Mouse (Mus musculus) myocyte (in vitro differentiated cells): ENCODE data around the gene Calm5. TPM values are rescaled to one million over a fixed set of nuclear protein-coding genes. Genes with fewer than 3 reads are reported as not detected.

Source experiments
- H3K27me3 ChIP-seq: one replicate; pipeline ENCODE4 v1.6.1; 2011; ENCODE audit not compliant: control insufficient read depth, insufficient read depth, insufficient read length
- H3K36me3 ChIP-seq: one replicate; pipeline ENCODE4 v1.6.1; 2011; ENCODE audit not compliant: control insufficient read depth, insufficient read depth
- H3K4me2 ChIP-seq: one replicate; pipeline ENCODE4 v1.6.1; 2011; ENCODE audit warnings: low read depth, control low read depth
- H3K4me3 ChIP-seq: one replicate; pipeline ENCODE4 v1.5.1; 2011; ENCODE audit warnings: mild to moderate bottlenecking, control low read depth, moderate library complexity
- H3K79me2 ChIP-seq: one replicate; pipeline ENCODE4 v1.6.1; 2011; ENCODE audit not compliant: control insufficient read depth, insufficient read depth
- H3ac ChIP-seq: one replicate; pipeline ENCODE4 v1.6.1; 2011; ENCODE audit not compliant: control insufficient read depth, insufficient read length
- CEBPB ChIP-seq: IDR thresholded peaks from 2 replicates; pipeline ENCODE4 v1.6.1; 2011; ENCODE audit warnings: mild to moderate bottlenecking, moderate library complexity; ENCODE audit not compliant: poor library complexity, insufficient read depth, severe bottlenecking
- E2F4 ChIP-seq: IDR thresholded peaks from one replicate; pipeline ENCODE4 v1.6.1; 2011; ENCODE audit warnings: mild to moderate bottlenecking, control low read depth, moderate library complexity; ENCODE audit not compliant: insufficient read depth
- MAX ChIP-seq: IDR thresholded peaks from one replicate; pipeline ENCODE4 v1.6.1; 2011; ENCODE audit warnings: low read depth, mild to moderate bottlenecking, control low read depth
- MYOD1 ChIP-seq, 3 experiments: IDR thresholded peaks; one replicate each; pipeline ENCODE4 v1.6.1; 2011; ENCODE audit warnings: control low read depth in 2 of 3, low read depth in 2 of 3, mild to moderate bottlenecking in 2 of 3, moderate library complexity in 1 of 3; ENCODE audit not compliant: insufficient read length in 2 of 3, control insufficient read depth in 1 of 3
- MYOG ChIP-seq, 3 experiments: IDR thresholded peaks; one replicate each; pipeline ENCODE4 v1.6.1; 2011; ENCODE audit warnings: control low read depth in 2 of 3, low read depth in 2 of 3, mild to moderate bottlenecking in 2 of 3; ENCODE audit not compliant: insufficient read length in 2 of 3, control insufficient read depth in 1 of 3, insufficient read depth in 1 of 3
- POLR2A ChIP-seq: IDR thresholded peaks from one replicate; pipeline ENCODE4 v1.6.1; 2011; ENCODE audit warnings: low read depth, mild to moderate bottlenecking, control low read depth, moderate library complexity; ENCODE audit not compliant: insufficient read length
- POLR2AphosphoS2 ChIP-seq: IDR thresholded peaks from one replicate; pipeline ENCODE4 v1.6.1; 2011; ENCODE audit warnings: low read depth, control low read depth; ENCODE audit not compliant: insufficient read length
- REST ChIP-seq: IDR thresholded peaks from one replicate; pipeline ENCODE4 v1.6.1; 2011; ENCODE audit warnings: mild to moderate bottlenecking, control low read depth, moderate library complexity; ENCODE audit not compliant: insufficient read depth, insufficient read length
- SRF ChIP-seq: IDR thresholded peaks from one replicate; pipeline ENCODE4 v1.6.1; 2011; ENCODE audit warnings: low read depth; ENCODE audit not compliant: control insufficient read depth, insufficient read length
- TCF12 ChIP-seq: IDR thresholded peaks from one replicate; pipeline ENCODE4 v1.6.1; 2011; ENCODE audit warnings: mild to moderate bottlenecking, control low read depth; ENCODE audit not compliant: poor library complexity, insufficient read depth, severe bottlenecking
- TCF3 ChIP-seq: IDR thresholded peaks from one replicate; pipeline ENCODE4 v1.6.1; 2011; ENCODE audit warnings: low read depth, control low read depth; ENCODE audit not compliant: insufficient read length
- USF1 ChIP-seq: IDR thresholded peaks from one replicate; pipeline ENCODE4 v1.6.1; 2011; ENCODE audit warnings: low read depth, mild to moderate bottlenecking, control low read depth, moderate library complexity
- polyA plus RNA-seq: library from polyadenylated mRNA; unstranded; fragments of >200 nt; fragmentation: generic; extraction: Trizol; gene quantifications from one replicate; pipeline ENCODE4 v1.2.1, GENCODE M21; 2012; ENCODE audit warnings: missing spikeins

Calm5 gene
- polyA plus RNA-seq, 1 experiment: not detected

- H3K27me3 ChIP-seq: no peaks in the 10 kb centered on the region
- no peak overlapping the region for H3K4me3 ChIP-seq
- TF ChIP-seq CEBPB (no peak), MYOD1 (IDR thresholded peaks at IDR 0.05; ENCODE audit: control insufficient read depth in 1 of 3, insufficient read length in 2 of 3, low read depth in 2 of 3) (peak in 2 of 3 experiments; percentile 4 to 25), MYOG (IDR thresholded peaks at IDR 0.05; ENCODE audit: control insufficient read depth in 1 of 3, insufficient read depth in 1 of 3, insufficient read length in 2 of 3, low read depth in 2 of 3) (no peak), POLR2A (no peak), POLR2AphosphoS2 (no peak), TCF12 (no peak)
- no peaks in the 10 kb centered on the region for H3K79me2 ChIP-seq
- H3K36me3 ChIP-seq: no peaks in the 10 kb centered on the region
- no peak overlapping the region for H3ac ChIP-seq
- H3K4me2 ChIP-seq: no peak overlapping the region
Measured at GRCm38 (mm10) chr13:3876448-3876847, 22.5 kb downstream of the Calm5 start.

- Histone ChIP-seq H3K79me2 (no peaks in the 10 kb centered on the region), H3ac (no peak overlapping the region), H3K27me3 (no peaks in the 10 kb centered on the region), H3K4me3 (no peak overlapping the region), H3K36me3 (no peaks in the 10 kb centered on the region), H3K4me2 (no peak overlapping the region)
- TF ChIP-seq TCF12 (no peak), MAX (no peak), REST (no peak), MYOD1 (IDR thresholded peaks at IDR 0.05; ENCODE audit: control insufficient read depth in 1 of 3, insufficient read length in 2 of 3, low read depth in 2 of 3) (no peak), TCF3 (no peak), CEBPB (no peak), USF1 (no peak), SRF (no peak), MYOG (IDR thresholded peaks at IDR 0.05; ENCODE audit: control insufficient read depth in 1 of 3, insufficient read depth in 1 of 3, insufficient read length in 2 of 3, low read depth in 2 of 3) (no peak), POLR2A (no peak), POLR2AphosphoS2 (no peak), E2F4 (no peak)
Measured at GRCm38 (mm10) chr13:3877185-3877584, 23.2 kb downstream of the Calm5 start.

- Histone ChIP-seq H3K79me2 (no peaks in the 10 kb centered on the region), H3K4me2 (no peak overlapping the region), H3K27me3 (no peaks in the 10 kb centered on the region), H3K4me3 (no peak overlapping the region), H3ac (no peak overlapping the region), H3K36me3 (no peaks in the 10 kb centered on the region)
- no peak for TF ChIP-seq MAX
- no peak for TF ChIP-seq TCF12
- TF ChIP-seq E2F4: no peak
- no peak for TF ChIP-seq POLR2AphosphoS2
- no peak for TF ChIP-seq TCF3
- no peak for TF ChIP-seq MYOG (IDR thresholded peaks at IDR 0.05; ENCODE audit: control insufficient read depth in 1 of 3, insufficient read depth in 1 of 3, insufficient read length in 2 of 3, low read depth in 2 of 3)
- TF ChIP-seq CEBPB: no peak
- TF ChIP-seq REST: no peak
- TF ChIP-seq USF1: no peak
- no peak for TF ChIP-seq POLR2A
- TF ChIP-seq SRF: no peak
- no peak for TF ChIP-seq MYOD1 (IDR thresholded peaks at IDR 0.05; ENCODE audit: control insufficient read depth in 1 of 3, insufficient read length in 2 of 3, low read depth in 2 of 3)
Measured at GRCm38 (mm10) chr13:3877679-3878220, 23.8 kb downstream of the Calm5 start.

- Histone ChIP-seq H3K4me3 (no peak overlapping the region), H3ac (no peak overlapping the region), H3K4me2 (no peak overlapping the region), H3K27me3 (no peaks in the 10 kb centered on the region), H3K36me3 (peaks cover 27% of the 10 kb centered on the region), H3K79me2 (peaks cover 25% of the 10 kb centered on the region)
- TF ChIP-seq TCF3: peak; percentile 5
- no peak for TF ChIP-seq MAX
- no peak for TF ChIP-seq E2F4
- peak in 1 of 3 experiments; percentile 47 for TF ChIP-seq MYOD1 (IDR thresholded peaks at IDR 0.05; ENCODE audit: control insufficient read depth in 1 of 3, insufficient read length in 2 of 3, low read depth in 2 of 3)
- peak; percentile 23 for TF ChIP-seq USF1
- TF ChIP-seq TCF12: no peak
- peak in 1 of 3 experiments; percentile 54 for TF ChIP-seq MYOG (IDR thresholded peaks at IDR 0.05; ENCODE audit: control insufficient read depth in 1 of 3, insufficient read depth in 1 of 3, insufficient read length in 2 of 3, low read depth in 2 of 3)
- TF ChIP-seq POLR2A: no peak
Measured at GRCm38 (mm10) chr13:3886663-3887062, 32.7 kb downstream of the Calm5 start.

- Histone ChIP-seq H3K27me3 (no peaks in the 10 kb centered on the region), H3K4me2 (peak overlapping the region; percentile 81), H3K79me2 (peaks cover 40% of the 10 kb centered on the region), H3K36me3 (peaks cover 27% of the 10 kb centered on the region), H3K4me3 (no peak overlapping the region), H3ac (no peak overlapping the region)
- no peak for TF ChIP-seq CEBPB
- no peak for TF ChIP-seq MYOG (IDR thresholded peaks at IDR 0.05; ENCODE audit: control insufficient read depth in 1 of 3, insufficient read depth in 1 of 3, insufficient read length in 2 of 3, low read depth in 2 of 3)
- TF ChIP-seq POLR2A: no peak
- no peak for TF ChIP-seq MYOD1 (IDR thresholded peaks at IDR 0.05; ENCODE audit: control insufficient read depth in 1 of 3, insufficient read length in 2 of 3, low read depth in 2 of 3)
- TF ChIP-seq USF1: no peak
- no peak for TF ChIP-seq TCF12
- no peak for TF ChIP-seq SRF
- TF ChIP-seq REST: no peak
- TF ChIP-seq E2F4: no peak
- no peak for TF ChIP-seq TCF3
- TF ChIP-seq POLR2AphosphoS2: no peak
- TF ChIP-seq MAX: no peak
Measured at GRCm38 (mm10) chr13:3889111-3889510, 35.1 kb downstream of the Calm5 start.
